Comparison of ENCODE assay signal across 17 mouse cellular contexts in the genomic region with DNA sequence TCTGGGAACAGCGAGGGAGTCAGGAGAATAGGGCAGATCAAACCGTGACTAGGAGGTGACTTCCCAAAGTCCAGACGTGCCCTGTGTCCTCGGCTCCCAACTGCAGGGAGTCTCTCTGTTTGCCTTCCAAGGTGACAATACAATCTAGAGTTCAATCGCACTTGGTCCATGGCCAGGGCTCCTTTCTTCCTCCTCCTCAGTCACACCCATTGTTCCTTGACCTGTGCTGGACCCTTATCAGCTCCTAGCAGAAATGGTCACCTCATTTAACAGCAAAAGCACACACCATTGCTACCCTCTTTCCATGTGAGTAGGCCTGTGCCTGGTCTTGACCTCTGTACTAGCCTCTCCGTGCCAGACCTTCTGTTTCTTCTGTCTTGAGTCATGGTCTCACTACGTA.
"Had no signal": no experiment of that assay in that cellular context is flagged by ENCODE, and none has a peak within 500 bp of the region (broad histone marks: within the 10 kb centered on the region; RNA-seq: fewer than 3 reads in every experiment).

No protein-coding gene starts in this region.

- H3K4me3 ChIP-seq: gastrocnemius, adult 2 months; hindbrain, embryonic 13.5 days; hindbrain, embryonic 15.5 days; kidney, embryonic 15.5 days; layer of hippocampus, adult 2 months; left cerebral cortex, adult 2 months; limb, embryonic 13.5 days; limb, embryonic 15.5 days; liver, embryonic 12.5 days had no signal

- H3K27ac ChIP-seq: gastrocnemius, adult 2 months; hindbrain, embryonic 13.5 days; hindbrain, embryonic 15.5 days; hindbrain, postnatal 0 days; kidney, embryonic 15.5 days; kidney, postnatal 0 days; layer of hippocampus, adult 2 months; left cerebral cortex, adult 2 months; limb, embryonic 13.5 days; limb, embryonic 15.5 days; liver, embryonic 12.5 days; liver, embryonic 14.5 days had no signal

- H3K4me2 ChIP-seq: heart, embryonic 11.5 days; hindbrain, embryonic 13.5 days; hindbrain, embryonic 15.5 days; kidney, embryonic 15.5 days; limb, embryonic 13.5 days; limb, embryonic 15.5 days; liver, embryonic 12.5 days had no signal

- ATAC-seq: hindbrain, postnatal 0 days; intestine, embryonic 16.5 days; liver, embryonic 12.5 days had no signal

- H3K4me1 ChIP-seq: hindbrain, embryonic 15.5 days; limb, embryonic 13.5 days had no signal

- H3K27me3 ChIP-seq: hindbrain, embryonic 13.5 days; hindbrain, embryonic 15.5 days; kidney, embryonic 15.5 days; limb, embryonic 13.5 days; limb, embryonic 15.5 days; liver, embryonic 12.5 days had no signal

- H3K36me3 ChIP-seq: hindbrain, embryonic 13.5 days; hindbrain, embryonic 15.5 days; kidney, embryonic 15.5 days; limb, embryonic 13.5 days; limb, embryonic 15.5 days; liver, embryonic 12.5 days had no signal

- DNase-seq: gastrocnemius, postnatal 25 days; kidney, adult 11 months; left cerebral cortex, postnatal 4 days had no signal

- H3K9ac ChIP-seq: hindbrain, embryonic 13.5 days; hindbrain, embryonic 15.5 days; kidney, embryonic 15.5 days; limb, embryonic 13.5 days; limb, embryonic 15.5 days; liver, embryonic 12.5 days; liver, embryonic 14.5 days had no signal

- H3K9me3 ChIP-seq: hindbrain, embryonic 13.5 days; hindbrain, embryonic 15.5 days; kidney, embryonic 15.5 days; limb, embryonic 13.5 days; limb, embryonic 15.5 days; liver, embryonic 12.5 days had no signal
